Mouse (Mus musculus) intestine, postnatal 0 days (tissue): ENCODE measurements at regions not wholly inside any gene's neighbourhood (a gene's known extent, or its start where the extent isn't known, plus 50 kb on each side); places are given as distances from the start of the nearest gene placed in this dataset.

ENCODE experiments used
- ATAC-seq: fragments of 200-750 bp; cut with Nextera tagmentation; 2 replicates; pipeline ENCODE4 v1.8.0; 2017; ENCODE audit warnings: mild to moderate bottlenecking, moderate TSS enrichment, moderate library complexity
- H3K27ac ChIP-seq: fragments of 300-500 bp; sonication (generic); 2 replicates; pipeline ENCODE4 v1.5.1; 2014; ENCODE audit warnings: mild to moderate bottlenecking, low read depth, low read length, moderate library complexity
- H3K27me3 ChIP-seq: fragments of 300-500 bp; sonication (generic); replicated peaks from 2 replicates; pipeline ENCODE4 v1.6.1; 2014; ENCODE audit warnings: low read length, mixed read lengths; ENCODE audit not compliant: control insufficient read depth, insufficient read depth
- H3K36me3 ChIP-seq: fragments of 300-500 bp; sonication (generic); 2 replicates; pipeline ENCODE4 v1.6.1; 2014; ENCODE audit warnings: mild to moderate bottlenecking, moderate library complexity; ENCODE audit not compliant: control insufficient read depth, insufficient read depth
- H3K4me1 ChIP-seq: fragments of 300-500 bp; sonication (generic); replicated peaks from 2 replicates; pipeline ENCODE4 v1.6.1; 2014; ENCODE audit warnings: antibody characterized with exemption, low read length, mixed read lengths; ENCODE audit not compliant: control insufficient read depth, insufficient read depth
- H3K4me2 ChIP-seq: fragments of 300-500 bp; sonication (generic); replicated peaks from 2 replicates; pipeline ENCODE4 v1.6.1; 2014; ENCODE audit warnings: low read depth, mild to moderate bottlenecking, moderate library complexity
- H3K4me3 ChIP-seq: fragments of 300-500 bp; sonication (generic); 2 replicates; pipeline ENCODE4 v1.5.1; 2014; ENCODE audit warnings: low read depth, low read length
- H3K9ac ChIP-seq: fragments of 300-500 bp; sonication (generic); 2 replicates; pipeline ENCODE4 v1.6.1; 2014; ENCODE audit warnings: mild to moderate bottlenecking, low read depth, low read length
- H3K9me3 ChIP-seq: fragments of 300-500 bp; sonication (generic); 2 replicates; pipeline ENCODE4 v1.6.1; 2016; ENCODE audit warnings: mixed run types; ENCODE audit not compliant: control insufficient read depth
- CTCF ChIP-seq: sonication (generic); IDR thresholded peaks from 2 replicates; pipeline ENCODE4 v1.5.1; 2016; ENCODE audit warnings: low read depth, mild to moderate bottlenecking, control low read depth, antibody characterized with exemption, moderate library complexity
- WGBS: fragments of 180-500 bp; shearing (Covaris S2); extraction: QIAGEN DNeasy Blood & Tissue Kit; methylation state at CpG from one replicate; pipeline ENCODE4 v1.1.7; 2014; 5-methylcytosine and 5-hydroxymethylcytosine counted together

DNA sequence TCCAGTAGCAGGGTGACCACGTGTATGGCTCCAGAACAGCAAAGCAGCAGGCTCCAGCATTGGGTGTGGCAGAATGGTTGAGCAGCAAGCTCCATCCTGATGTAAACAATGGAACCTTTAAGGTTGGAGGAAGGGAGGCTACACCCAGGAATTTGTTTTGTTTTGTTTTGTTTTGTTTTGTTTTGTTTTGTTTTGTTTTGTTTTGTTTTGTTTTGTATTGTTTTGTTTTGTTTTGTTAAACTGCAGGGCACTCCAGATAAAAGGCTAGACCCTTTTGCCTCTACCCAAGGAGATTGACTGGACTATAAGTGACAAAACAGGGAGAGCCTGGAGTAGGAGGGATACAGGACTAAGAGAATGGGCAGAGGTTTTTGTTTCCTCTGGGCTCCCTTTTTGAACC lies 647.5 kb downstream of the Kcnj3 start:
- no peak for ATAC-seq
- no peak for TF ChIP-seq CTCF
- Histone ChIP-seq H3K4me2 (no peak overlapping the region), H3K36me3 (no peaks in the 10 kb centered on the region), H3K27ac (no peak overlapping the region), H3K9ac (no peak overlapping the region), H3K27me3 (no peaks in the 10 kb centered on the region), H3K4me1 (no peaks in the 10 kb centered on the region), H3K4me3 (no peak overlapping the region), H3K9me3 (no peaks in the 10 kb centered on the region)
- WGBS, result 25% methylated on average over 1 of the region's 1 CpGs

DNA sequence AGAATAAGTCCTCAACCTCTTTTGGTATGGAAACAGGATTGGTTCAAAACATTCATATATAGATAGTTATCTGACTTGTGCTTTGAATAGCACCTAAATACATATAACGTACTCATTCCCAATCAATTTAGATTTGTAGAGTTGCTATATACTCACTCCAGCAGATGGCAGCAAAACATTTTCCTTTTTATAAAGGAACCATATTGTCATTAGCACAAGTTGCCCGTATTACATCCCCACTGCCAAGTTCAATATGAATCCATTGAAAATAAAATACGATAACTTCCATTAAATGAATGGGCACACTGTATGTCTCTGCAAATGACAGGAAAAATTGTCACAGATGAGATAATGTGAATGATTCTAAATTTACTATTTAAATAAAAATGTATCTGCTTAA lies 673.8 kb downstream of the Kcnj3 start:
- no peak for ATAC-seq
- H3K27me3 ChIP-seq, result no peaks in the 10 kb centered on the region

DNA sequence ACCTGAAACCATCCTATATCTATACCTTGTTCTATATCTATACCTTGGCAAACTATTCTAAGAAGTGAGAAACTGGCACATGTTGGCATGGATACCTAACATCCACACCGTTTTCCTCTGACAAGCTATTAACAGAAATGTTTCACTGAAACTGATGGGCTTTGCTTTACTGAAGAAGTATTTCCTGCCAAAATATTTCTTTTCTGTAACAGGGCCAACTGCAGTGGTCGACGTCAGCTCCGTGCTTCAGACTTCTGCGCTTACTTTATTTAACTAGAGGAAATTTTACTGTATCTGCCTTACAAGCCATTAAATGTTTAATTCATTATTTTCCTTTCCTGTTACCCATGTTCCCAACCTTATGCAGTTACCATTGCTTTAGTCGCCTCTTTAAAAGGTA lies 674.2 kb downstream of the Kcnj3 start:
- Histone ChIP-seq H3K27me3 (no peaks in the 10 kb centered on the region), H3K9ac (no peak overlapping the region), H3K4me2 (no peak overlapping the region), H3K4me1 (no peaks in the 10 kb centered on the region), H3K27ac (no peak overlapping the region), H3K9me3 (no peaks in the 10 kb centered on the region), H3K36me3 (no peaks in the 10 kb centered on the region), H3K4me3 (no peak overlapping the region)
- TF ChIP-seq CTCF, result no peak
- ATAC-seq, result no peak
- WGBS, result 66% methylated on average over 6 of the region's 6 CpGs

More for the DNA sequence above, 673.8 kb downstream of the Kcnj3 start:
- H3K4me2 ChIP-seq, result no peak overlapping the region
- H3K27ac ChIP-seq, result no peak overlapping the region
- H3K4me3 ChIP-seq, result no peak overlapping the region
- no peaks in the 10 kb centered on the region for H3K36me3 ChIP-seq
- no peaks in the 10 kb centered on the region for H3K9me3 ChIP-seq
- TF ChIP-seq CTCF, result peak; percentile 53
- H3K4me1 ChIP-seq, result no peaks in the 10 kb centered on the region
- H3K9ac ChIP-seq, result no peak overlapping the region
- 49% methylated on average over 3 of the region's 3 CpGs for WGBS

DNA sequence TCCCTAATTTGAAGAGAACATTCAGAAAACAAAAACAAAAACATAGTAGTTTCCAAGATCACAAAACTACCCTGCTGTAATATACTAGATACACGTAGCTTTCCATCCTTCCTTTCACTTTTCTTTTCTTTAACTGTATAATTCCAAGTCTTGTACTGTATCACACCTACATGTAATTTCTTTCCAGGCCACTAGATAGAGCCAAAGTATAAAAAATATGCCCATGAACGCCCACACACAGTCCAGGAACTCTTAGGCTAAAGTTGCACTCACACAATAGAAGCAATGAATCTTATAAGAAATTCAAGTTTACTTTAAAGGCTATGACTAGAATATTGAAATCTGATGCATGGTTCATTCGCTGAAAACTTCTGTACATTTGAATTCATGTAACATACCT lies 678.7 kb downstream of the Kcnj3 start:
- Histone ChIP-seq H3K4me2 (no peak overlapping the region), H3K4me1 (no peaks in the 10 kb centered on the region), H3K9ac (no peak overlapping the region), H3K36me3 (no peaks in the 10 kb centered on the region), H3K9me3 (no peaks in the 10 kb centered on the region), H3K27ac (no peak overlapping the region), H3K4me3 (no peak overlapping the region), H3K27me3 (no peaks in the 10 kb centered on the region)
- ATAC-seq, result peak; percentile 54; the same call in 1 of the 2 replicates
- peak; percentile 71 for TF ChIP-seq CTCF
- 10% methylated on average over 3 of the region's 3 CpGs for WGBS

DNA sequence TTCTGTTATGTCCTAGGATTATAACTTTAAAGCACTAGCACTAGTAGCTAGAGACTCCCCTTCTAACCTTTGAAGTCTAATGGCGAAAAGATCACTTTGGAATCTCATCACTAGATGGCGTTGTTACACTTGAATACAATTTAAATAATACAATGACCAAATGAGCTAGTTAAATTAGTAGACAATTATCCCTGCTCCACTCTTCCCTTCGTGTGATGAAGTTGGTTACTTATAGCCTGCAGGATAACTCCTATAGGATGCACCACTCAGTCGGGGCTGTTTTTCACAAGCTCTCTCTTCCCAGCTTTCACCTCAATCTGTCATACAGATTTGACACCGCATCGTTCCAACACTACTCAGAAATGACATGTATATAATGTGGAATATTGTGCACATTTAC lies 683.6 kb downstream of the Kcnj3 start:
- TF ChIP-seq CTCF, result peak; percentile 64
- no peak overlapping the region for H3K4me3 ChIP-seq
- H3K27me3 ChIP-seq, result no peaks in the 10 kb centered on the region
- no peaks in the 10 kb centered on the region for H3K4me1 ChIP-seq
- no peak overlapping the region for H3K27ac ChIP-seq
- ATAC-seq, result no peak
- no peak overlapping the region for H3K9ac ChIP-seq
- H3K4me2 ChIP-seq, result no peak overlapping the region
- no peaks in the 10 kb centered on the region for H3K9me3 ChIP-seq
- H3K36me3 ChIP-seq, result no peaks in the 10 kb centered on the region
- WGBS, result 34% methylated on average over 6 of the region's 6 CpGs

DNA sequence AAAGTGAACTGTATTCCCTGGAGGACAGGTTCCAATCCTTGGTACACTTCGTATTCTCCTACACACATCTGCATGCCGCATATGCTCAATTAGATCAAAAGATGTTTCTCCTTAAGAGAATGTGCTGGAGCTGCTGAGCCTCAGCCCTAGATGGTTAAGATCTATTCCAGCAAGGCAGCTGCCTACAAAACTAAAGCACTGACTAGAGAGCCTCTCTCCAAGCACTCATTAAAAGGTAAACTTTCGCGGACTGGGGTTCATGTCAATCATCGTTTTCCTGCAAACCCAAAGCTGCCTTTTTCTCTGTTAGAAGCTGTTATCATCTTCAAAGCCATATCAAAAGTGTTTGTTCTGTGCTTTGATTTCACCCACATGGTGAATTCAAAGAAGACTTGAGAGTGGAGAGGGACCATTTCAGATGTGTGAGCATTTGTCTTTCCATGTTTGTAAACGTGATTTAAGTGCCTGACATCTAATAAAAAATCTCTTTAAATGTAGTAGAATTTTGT lies 711.4 kb downstream of the Kcnj3 start:
- Histone ChIP-seq H3K4me1 (no peaks in the 10 kb centered on the region), H3K27ac (no peak overlapping the region), H3K4me3 (no peak overlapping the region), H3K9me3 (no peaks in the 10 kb centered on the region), H3K9ac (no peak overlapping the region), H3K27me3 (no peaks in the 10 kb centered on the region), H3K4me2 (no peak overlapping the region), H3K36me3 (no peaks in the 10 kb centered on the region)
- TF ChIP-seq CTCF, result no peak
- no peak for ATAC-seq
- 64% methylated on average over 6 of the region's 6 CpGs for whole genome bisulfite sequencing

DNA sequence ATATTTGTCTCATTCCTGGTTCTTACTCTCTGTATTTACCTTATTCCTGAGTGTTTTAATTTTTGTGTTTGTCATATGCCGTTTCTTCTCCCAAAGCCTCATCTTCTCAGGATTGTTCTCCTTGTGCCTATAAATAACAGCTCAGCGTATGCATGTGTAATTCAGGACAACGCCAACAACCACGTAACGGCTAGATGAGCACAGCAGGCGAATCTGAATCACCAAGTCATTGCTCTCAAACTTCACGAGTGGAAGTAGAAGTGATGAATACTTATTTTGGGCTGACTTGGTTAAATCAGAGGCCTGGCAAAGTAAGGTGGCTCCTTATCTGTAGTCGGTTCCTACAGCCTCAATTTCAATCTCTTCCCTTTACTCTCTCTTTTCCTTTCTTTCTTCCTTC lies 760.7 kb downstream of the Kcnj3 start:
- 69% methylated on average over 8 of the region's 8 CpGs for WGBS
- no peak overlapping the region for H3K4me2 ChIP-seq
- no peak for ATAC-seq
- H3K9me3 ChIP-seq, result no peaks in the 10 kb centered on the region
- no peak overlapping the region for H3K9ac ChIP-seq
- H3K27me3 ChIP-seq, result no peaks in the 10 kb centered on the region
- H3K4me1 ChIP-seq, result no peaks in the 10 kb centered on the region
- TF ChIP-seq CTCF, result no peak
- H3K27ac ChIP-seq, result no peak overlapping the region
- no peak overlapping the region for H3K4me3 ChIP-seq
- no peaks in the 10 kb centered on the region for H3K36me3 ChIP-seq
